Mouse (Mus musculus) testis, postnatal 14 days (tissue): Measurements from ENCODE around the gene 1810013L24Rik.

Experiments used
- DNase-seq: peaks from one replicate; pipeline ENCODE4 v3.0.0; 2021; ENCODE audit warnings: low spot score

1810013L24Rik gene

DNA sequence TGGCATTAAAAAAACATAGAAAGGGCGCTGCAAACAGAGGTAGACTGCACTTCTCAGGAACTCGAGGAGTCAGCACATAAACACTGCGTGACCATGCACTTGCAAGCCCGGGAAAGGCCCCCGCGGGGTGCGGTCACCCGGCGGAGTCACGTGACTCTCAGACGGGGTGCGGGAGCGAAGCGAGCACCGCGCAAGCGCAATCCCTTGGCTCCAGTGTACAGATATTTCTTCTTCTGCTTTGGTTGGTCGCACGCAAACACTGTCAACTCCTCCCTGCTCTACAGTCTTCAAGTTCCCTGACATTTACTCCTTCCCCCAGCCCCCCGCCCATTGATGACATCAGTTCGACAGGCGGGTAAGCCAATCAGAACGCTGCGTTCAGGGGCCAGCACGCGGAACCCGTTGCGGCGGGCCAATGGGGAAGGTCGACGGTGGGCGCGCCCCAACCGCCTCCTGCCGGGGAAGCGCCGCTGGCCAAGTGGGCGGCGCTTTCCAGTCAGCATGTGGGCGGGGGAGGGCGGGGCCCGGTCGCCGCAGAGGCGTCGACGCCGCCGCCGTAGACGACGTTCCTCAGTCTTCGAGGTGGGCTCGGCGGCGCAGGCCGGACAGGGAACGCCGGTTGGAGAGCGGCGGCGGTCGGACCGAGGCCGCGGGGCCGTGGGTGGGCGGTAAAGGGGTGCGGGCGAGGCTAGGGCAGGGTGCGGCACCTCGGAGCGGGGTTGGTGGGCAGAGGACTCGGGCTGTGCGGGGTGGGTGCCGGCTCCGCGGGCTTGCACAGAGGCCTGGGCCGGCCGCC lies at the start of gene 1810013L24Rik:
Gene 1810013L24Rik, plus strand, starts transcription at position 537 of the 796 bp plus-strand sequence.
- DNase-seq = peak; percentile 99

- DNase-seq = no peak
Observed at GRCm38 (mm10) chr16:8780187-8780586, 49.7 kb upstream of the 1810013L24Rik start.

DNA sequence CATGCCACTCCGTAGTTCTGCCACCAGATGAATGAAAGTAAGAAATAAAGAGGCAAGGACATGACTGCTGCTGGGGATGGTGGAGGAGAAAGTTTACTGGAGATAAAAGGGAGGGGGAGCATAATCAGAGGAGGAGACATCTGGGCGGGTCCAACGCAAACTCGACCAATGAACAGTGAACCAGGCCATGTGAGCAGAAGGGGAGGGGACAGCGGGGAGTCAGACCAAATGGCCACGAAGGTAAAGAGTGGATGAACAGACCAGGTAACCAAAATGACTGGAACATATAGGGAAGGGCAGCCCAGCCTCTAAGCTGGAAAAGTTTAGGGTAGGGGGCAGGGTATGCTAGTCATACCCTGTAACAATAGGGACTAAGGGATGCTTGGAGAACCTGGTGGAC lies 48.7 kb upstream of the 1810013L24Rik start:
- no peak for DNase-seq

DNA sequence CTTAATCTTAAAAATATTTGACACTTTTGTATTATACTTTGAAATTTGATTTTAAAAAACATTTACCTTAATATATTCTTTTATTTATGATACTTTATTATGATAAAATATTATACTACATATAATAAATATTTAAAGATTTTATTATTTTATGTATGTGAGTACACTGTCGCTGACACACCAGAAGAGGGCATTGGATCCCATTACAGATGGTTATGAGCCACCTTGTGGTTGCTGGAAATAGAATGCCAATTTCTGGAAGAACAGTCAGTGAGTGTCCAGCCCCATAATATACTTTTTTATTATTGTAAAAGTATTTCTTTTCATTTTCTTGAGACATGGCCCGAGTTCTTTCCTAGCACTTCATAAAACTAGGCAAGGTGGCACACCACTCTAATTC lies 48.2 kb upstream of the 1810013L24Rik start:
- DNase-seq = no peak

DNA sequence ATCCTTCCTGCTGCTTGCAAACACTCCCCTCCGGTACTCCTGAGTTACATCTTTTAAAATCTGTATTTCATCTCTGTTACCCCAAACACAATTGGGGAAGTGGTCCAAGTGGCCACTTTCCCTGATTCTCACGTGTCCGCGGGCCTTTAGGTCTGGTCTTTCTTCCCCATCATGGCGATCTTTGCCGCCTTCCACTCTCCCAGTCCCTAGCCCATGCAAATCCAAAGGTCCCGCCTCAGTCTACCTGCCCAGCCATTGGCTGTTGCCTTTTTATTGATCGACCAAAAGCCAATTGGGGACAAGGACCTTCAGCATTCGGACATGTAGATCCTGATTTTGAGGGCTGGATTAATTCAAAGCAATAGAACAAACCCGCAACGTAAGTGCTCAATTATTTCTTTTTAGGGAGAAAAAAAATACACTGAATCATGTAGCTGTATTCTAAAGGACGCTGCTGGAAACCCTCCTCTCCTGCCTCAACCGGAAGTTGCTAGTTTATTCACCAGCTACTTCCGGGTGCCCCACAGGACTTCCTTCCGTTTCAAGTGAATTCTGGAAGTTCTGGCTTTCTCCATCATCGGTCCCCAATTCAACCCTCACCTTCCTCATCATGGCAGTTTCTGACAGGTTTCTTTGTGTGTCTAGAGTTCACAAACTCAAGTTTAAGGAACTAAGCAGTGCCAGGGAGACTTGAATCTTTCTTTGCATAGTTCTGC lies 46.5 kb upstream of the 1810013L24Rik start:
- DNase-seq = peak; percentile 69

DNA sequence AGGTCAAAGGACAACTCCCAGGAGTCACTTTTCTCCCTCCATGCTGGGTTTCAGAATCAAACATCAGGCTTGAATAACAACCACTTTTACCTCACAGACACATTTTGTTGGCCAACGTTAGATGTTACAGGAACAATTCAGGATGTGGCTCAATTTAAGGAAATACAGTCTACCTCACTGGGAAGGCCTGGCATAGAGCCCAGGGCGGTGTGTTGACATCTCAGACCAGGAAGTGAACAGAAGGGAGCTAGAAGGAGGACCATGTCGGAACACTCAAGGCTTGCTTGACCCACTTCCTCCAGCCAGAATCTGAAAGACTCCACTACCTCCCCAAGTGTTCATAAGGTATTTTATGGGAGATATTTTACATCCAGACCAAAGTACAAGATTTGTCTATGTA lies 45.1 kb upstream of the 1810013L24Rik start:
- DNase-seq = no peak

GRCm38 (mm10) chr16:8790886-8791285 lies 39.0 kb upstream of the 1810013L24Rik start:
- no peak for DNase-seq

- peak; percentile 78 for DNase-seq
Observed at GRCm38 (mm10) chr16:8791949-8792557, 37.8 kb upstream of the 1810013L24Rik start, which contains the start of gene Usp7. Gene Usp7 (minus strand): TSS chr16:8792308.

- no peak for DNase-seq
Observed at GRCm38 (mm10) chr16:8794952-8795351, 34.9 kb upstream of the 1810013L24Rik start.

DNA sequence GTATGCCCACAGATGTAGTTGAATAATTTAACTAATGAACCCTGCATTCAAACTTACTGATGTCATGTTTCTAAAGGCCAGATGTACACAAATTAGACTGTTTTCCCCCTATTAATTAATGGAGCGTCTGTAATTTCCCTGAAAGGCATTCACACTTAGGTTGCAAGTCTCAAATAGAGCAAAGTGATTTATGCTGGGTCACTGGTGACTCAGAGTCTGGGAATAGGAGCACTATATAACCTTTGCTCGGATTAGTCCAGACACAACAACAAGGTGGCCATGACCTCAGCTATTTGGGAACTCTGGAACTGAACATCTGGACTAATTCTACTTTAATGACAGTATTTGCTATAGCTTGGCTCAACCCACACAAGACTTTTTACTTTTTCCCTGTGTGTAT lies 34.0 kb upstream of the 1810013L24Rik start:
- DNase-seq = no peak

- no peak for DNase-seq
Observed at GRCm38 (mm10) chr16:8806703-8807102, 23.2 kb upstream of the 1810013L24Rik start.

GRCm38 (mm10) chr16:8810399-8811127 lies 19.3 kb upstream of the 1810013L24Rik start:
- DNase-seq = no peak

GRCm38 (mm10) chr16:8817872-8818271 lies 12.0 kb upstream of the 1810013L24Rik start:
- no peak for DNase-seq

GRCm38 (mm10) chr16:8821429-8821828 lies 8.5 kb upstream of the 1810013L24Rik start:
- no peak for DNase-seq

GRCm38 (mm10) chr16:8822586-8822985 lies 7.3 kb upstream of the 1810013L24Rik start:
- DNase-seq = no peak

GRCm38 (mm10) chr16:8823661-8824060 lies 6.2 kb upstream of the 1810013L24Rik start:
- DNase-seq = no peak

DNA sequence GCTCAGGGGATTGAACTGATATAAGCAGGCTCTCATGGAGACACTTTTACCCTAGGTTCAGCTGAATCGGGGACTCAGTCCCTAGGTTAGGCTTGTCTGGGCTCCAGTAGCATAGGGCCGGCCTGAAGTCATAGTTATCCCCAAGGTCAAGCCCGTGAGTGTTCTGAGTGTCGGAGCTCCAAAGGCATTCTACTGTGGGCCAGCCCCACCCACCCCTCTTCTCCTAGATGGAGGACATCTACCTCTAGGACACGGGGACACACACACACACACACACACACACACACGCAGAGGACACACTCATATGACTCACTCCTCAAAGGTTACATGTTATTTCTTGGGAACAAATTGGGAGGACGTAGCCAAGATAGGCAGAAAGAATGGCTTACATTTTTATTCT lies 2.5 kb upstream of the 1810013L24Rik start:
- peak; percentile 24 for DNase-seq

GRCm38 (mm10) chr16:8828636-8829563 lies 1.0 kb upstream of the 1810013L24Rik start:
- DNase-seq = no peak

- DNase-seq = peak; percentile 74
Observed at GRCm38 (mm10) chr16:8830431-8831211, 721 bp downstream of the 1810013L24Rik start.

DNA sequence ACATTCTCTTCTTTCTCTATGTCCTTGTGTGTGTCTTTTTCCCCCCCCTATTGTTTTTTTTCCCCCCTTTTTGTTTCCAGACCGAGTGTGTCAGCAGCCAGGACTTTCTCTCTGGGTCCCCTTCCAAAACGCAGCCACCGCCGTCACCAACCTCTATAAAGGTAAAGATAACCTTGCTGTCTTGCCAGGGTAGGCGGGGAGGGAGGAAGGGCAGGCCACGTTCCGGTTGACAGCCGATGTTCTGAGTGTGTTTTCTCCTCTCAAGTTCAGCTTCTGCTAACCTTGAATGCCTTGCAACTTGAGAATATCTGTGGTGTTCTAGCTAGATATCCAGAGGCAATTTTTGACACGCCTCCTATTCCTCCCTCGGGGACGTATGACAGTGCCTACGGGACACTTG lies 1.3 kb downstream of the 1810013L24Rik start:
- peak; percentile 20 for DNase-seq
